8 mouse cellular contexts compared by ENCODE assay signal in the genomic region with DNA sequence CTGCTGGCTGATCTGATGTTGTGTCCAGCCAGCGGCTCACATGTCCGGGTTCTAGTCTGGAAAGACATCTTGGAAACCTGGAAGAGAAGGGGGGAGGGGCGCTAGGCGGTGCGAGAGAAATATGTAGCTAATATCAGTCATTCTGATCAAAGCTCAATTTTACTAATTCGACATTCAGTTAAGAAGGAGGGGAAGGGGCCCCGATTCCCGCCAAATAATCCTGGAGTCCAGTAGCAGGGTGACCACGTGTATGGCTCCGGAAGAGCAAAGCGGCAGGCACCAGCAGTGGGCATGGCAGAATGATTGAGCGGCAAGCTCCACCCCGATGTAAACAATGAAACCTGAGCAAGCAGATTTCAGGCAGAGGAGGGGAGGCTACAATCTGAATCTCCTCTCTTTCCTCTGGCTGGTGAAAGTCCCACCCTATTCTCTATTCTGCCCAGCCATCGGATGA. TPM values are rescaled to one million over a fixed set of nuclear protein-coding genes. Genes with fewer than 3 reads are reported as not detected.
DNase-seq lines count a peak whose midpoint lies in the region; ATAC-seq lines count a peak whose summit lies in the region.

No protein-coding gene starts in this region.

- peak overlapping the region; percentile 42; the same call in 1 of the 2 replicates for H3K4me2 ChIP-seq in forebrain, embryonic 11.5 days (ENCODE audit: low read depth, low read length, severe bottlenecking)
- H3K4me2 ChIP-seq in limb, embryonic 15.5 days, result peak overlapping the region; percentile 48

- ATAC-seq in forebrain, embryonic 11.5 days (replicated peaks; ENCODE audit: low FRiP score), result peak; percentile 64
- ATAC-seq in limb, embryonic 15.5 days (ENCODE audit: insufficient number of reproducible peaks, low FRiP score, low TSS enrichment, low read depth), result no peak

- peak overlapping the region; percentile 23 for H3K4me3 ChIP-seq in forebrain, embryonic 11.5 days (ENCODE audit: low read depth, low read length)
- peak overlapping the region; percentile 29 for H3K4me3 ChIP-seq in limb, embryonic 15.5 days

- no peaks in the 10 kb centered on the region for H3K4me1 ChIP-seq in forebrain, embryonic 11.5 days (replicated peaks; ENCODE audit: control insufficient read depth, insufficient read depth, low read length)
- no peaks in the 10 kb centered on the region for H3K4me1 ChIP-seq in limb, embryonic 15.5 days

- WGBS in forebrain, embryonic 11.5 days, result 16% methylated on average over 14 of the region's 14 CpGs
- 12% methylated on average over 14 of the region's 14 CpGs for WGBS in limb, embryonic 15.5 days

- no peaks in the 10 kb centered on the region for H3K36me3 ChIP-seq in forebrain, embryonic 11.5 days (ENCODE audit: control insufficient read depth, insufficient read depth, low read length)
- no peaks in the 10 kb centered on the region for H3K36me3 ChIP-seq in limb, embryonic 15.5 days

- H3K9me3 ChIP-seq in forebrain, embryonic 11.5 days (ENCODE audit: control insufficient read depth, low read length), result no peaks in the 10 kb centered on the region
- H3K9me3 ChIP-seq in limb, embryonic 15.5 days, result no peaks in the 10 kb centered on the region

- H3K27ac ChIP-seq in forebrain, embryonic 11.5 days (ENCODE audit: low read depth, low read length), result no peak overlapping the region
- H3K27ac ChIP-seq in limb, embryonic 15.5 days, result no peak overlapping the region

- DNase-seq in kidney, postnatal 10 days, result peak; percentile 5
- no peak for DNase-seq in kidney, postnatal 36 days
- DNase-seq in forebrain, embryonic 11.5 days (ENCODE audit: low spot score), result peak; percentile 68
- DNase-seq in retina, embryonic 14.5 days (ENCODE audit: low spot score), result peak; percentile 53
- no peak for DNase-seq in frontal cortex, postnatal 36 days (ENCODE audit: low spot score in 2 of 2)
- no peak for DNase-seq in frontal cortex, postnatal 25 days (ENCODE audit: low spot score in 2 of 2)
- no peak for DNase-seq in lung, postnatal 36 days

- no peaks in the 10 kb centered on the region for H3K27me3 ChIP-seq in forebrain, embryonic 11.5 days (ENCODE audit: control insufficient read depth, insufficient read depth, low read length)
- no peaks in the 10 kb centered on the region for H3K27me3 ChIP-seq in limb, embryonic 15.5 days

- H3K9ac ChIP-seq in forebrain, embryonic 11.5 days (ENCODE audit: low read length), result peak overlapping the region; percentile 43; the same call in 1 of the 2 replicates
- no peak overlapping the region for H3K9ac ChIP-seq in limb, embryonic 15.5 days

RNA-seq across cellular contexts. Expression of a gene that starts 18.1 kb away (rescaled TPM):
- polyA plus RNA-seq in forebrain, embryonic 11.5 days (2014; fragmentation: Nextera tagmentation; extraction: Ambion mirVana), result 75.2 and 78.6 TPM in 2 replicates
- polyA plus RNA-seq in limb, embryonic 15.5 days (2015; fragmentation: Nextera tagmentation; extraction: Ambion mirVana), result 45.8 and 47.9 TPM in 2 replicates

RNA-seq across cellular contexts. Expression of a gene that starts 48.4 kb away (rescaled TPM):
- polyA plus RNA-seq in forebrain, embryonic 11.5 days (2014; fragmentation: Nextera tagmentation; extraction: Ambion mirVana), result 64.0 and 65.2 TPM in 2 replicates
- 25.6 and 25.9 TPM in 2 replicates for polyA plus RNA-seq in limb, embryonic 15.5 days (2015; fragmentation: Nextera tagmentation; extraction: Ambion mirVana)

Comparison
In these comparisons a context has a peak if more than half of its experiments do, and no peak if none do; other contexts are left out.
1. DNase-seq: peak in kidney, postnatal 10 days (single experiment), forebrain, embryonic 11.5 days (single experiment) and retina, embryonic 14.5 days (single experiment); none in kidney, postnatal 36 days (0 of 2), frontal cortex, postnatal 36 days (0 of 2), frontal cortex, postnatal 25 days (0 of 2) and lung, postnatal 36 days (single experiment).